Mouse (Mus musculus) neural tube, embryonic 12.5 days (tissue): ENCODE results near the gene Ptcd3. TPM values are rescaled to one million over a fixed set of nuclear protein-coding genes. Genes with fewer than 3 reads are reported as not detected.

Experiments
- ATAC-seq: fragments of 200-750 bp; cut with Nextera tagmentation; 2 replicates; pipeline ENCODE4 v1.8.0; 2017; ENCODE audit warnings: low read depth, mild to moderate bottlenecking, moderate TSS enrichment, moderate library complexity; ENCODE audit not compliant: low FRiP score
- H3K27ac ChIP-seq: fragments of 300-500 bp; sonication (generic); 2 replicates; pipeline ENCODE4 v1.5.1; 2016
- H3K27me3 ChIP-seq: fragments of 300-500 bp; sonication (generic); replicated peaks from 2 replicates; pipeline ENCODE4 v1.6.1; 2016; ENCODE audit warnings: mild to moderate bottlenecking
- H3K36me3 ChIP-seq: fragments of 300-500 bp; sonication (generic); 2 replicates; pipeline ENCODE4 v1.6.1; 2016; ENCODE audit warnings: mild to moderate bottlenecking
- H3K4me1 ChIP-seq: fragments of 300-500 bp; sonication (generic); 2 replicates; pipeline ENCODE4 v1.6.1; 2016
- H3K4me2 ChIP-seq: fragments of 300-500 bp; sonication (generic); replicated peaks from 2 replicates; pipeline ENCODE4 v1.6.1; 2016; ENCODE audit warnings: mild to moderate bottlenecking
- H3K4me3 ChIP-seq: fragments of 300-500 bp; sonication (generic); 2 replicates; pipeline ENCODE4 v1.5.1; 2016
- H3K9ac ChIP-seq: fragments of 300-500 bp; sonication (generic); 2 replicates; pipeline ENCODE4 v1.6.1; 2016; ENCODE audit warnings: mild to moderate bottlenecking
- H3K9me3 ChIP-seq: fragments of 300-500 bp; sonication (generic); 2 replicates; pipeline ENCODE4 v1.6.1; 2016; ENCODE audit warnings: mild to moderate bottlenecking
- WGBS: fragments of 180-500 bp; shearing (Covaris S2); methylation state at CpG from one replicate; pipeline ENCODE4 v1.1.7; 2016; 5-methylcytosine and 5-hydroxymethylcytosine counted together
- polyA plus RNA-seq: library from polyadenylated mRNA; unstranded; fragments of >200 nt; fragmentation: Nextera tagmentation; extraction: Ambion mirVana; gene quantifications from 2 replicates; pipeline ENCODE4 v1.2.1, GENCODE M21; 2016

The Ptcd3 gene
- 98.1 and 112 TPM in 2 replicates for polyA plus RNA-seq

DNA sequence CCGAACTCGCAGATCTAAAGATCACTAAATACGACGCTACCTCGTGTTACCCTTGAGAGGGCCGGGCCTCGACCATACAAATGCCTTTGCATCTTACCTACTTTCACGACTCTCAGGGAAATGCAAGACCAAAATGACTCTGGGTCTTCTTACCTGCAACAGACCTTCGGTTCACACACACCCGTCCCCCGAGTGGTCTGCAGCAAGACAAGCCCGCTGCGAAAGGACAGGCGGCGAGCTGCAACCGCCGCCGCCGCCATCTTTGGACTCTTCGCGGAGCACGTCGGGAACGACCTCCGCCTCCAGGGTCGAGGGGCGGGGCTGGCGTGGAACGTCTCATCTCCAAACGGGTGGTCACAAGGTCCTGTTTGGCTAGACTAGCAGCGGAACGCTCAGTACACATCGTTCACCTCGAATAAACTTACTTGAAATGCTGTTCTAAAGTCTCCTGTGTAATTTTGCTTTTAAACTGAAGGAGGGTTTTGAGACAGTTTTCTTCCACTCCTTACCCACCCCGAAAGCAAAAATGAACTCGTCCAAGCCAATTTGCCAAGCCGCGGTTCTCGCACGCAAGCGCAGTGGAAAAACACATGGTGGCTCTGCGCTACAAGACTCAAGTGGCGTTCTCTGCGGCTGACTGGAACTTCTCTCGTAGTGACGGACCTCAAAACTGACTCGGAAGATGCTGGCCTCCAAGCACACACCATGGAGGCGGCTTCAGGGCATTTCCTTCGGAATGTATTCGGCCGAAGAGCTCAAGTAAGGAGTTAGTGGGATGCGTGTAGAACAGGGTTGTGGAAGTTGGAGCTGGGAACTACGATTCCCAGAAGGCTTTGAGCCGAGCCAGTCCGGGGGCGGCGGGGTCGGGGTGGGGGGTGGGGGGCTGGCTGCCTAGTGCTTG is at the start of gene Ptcd3, which contains the start of gene Polr1a:
Gene Ptcd3, minus strand, starts transcription at position 270 of the 901 bp plus-strand sequence.
Gene Polr1a, plus strand, starts transcription at position 573 of the 901 bp plus-strand sequence.
- Histone ChIP-seq H3K4me3 (peak within 1 kb of the TSS; percentile 75), H3K36me3 (peaks cover 28% of the 10 kb centered on the region), H3K9me3 (no peaks in the 10 kb centered on the region), H3K9ac (peak within 1 kb of the TSS; percentile 70), H3K27me3 (no peaks in the 10 kb centered on the region), H3K4me1 (peaks cover 11% of the 10 kb centered on the region; the same call in 1 of the 2 replicates), H3K4me2 (peak within 1 kb of the TSS; percentile 83), H3K27ac (no peak within 1 kb of the TSS)
- peak; percentile 94 for ATAC-seq
- under 1% methylated on average over 58 of the region's 58 CpGs for WGBS

DNA sequence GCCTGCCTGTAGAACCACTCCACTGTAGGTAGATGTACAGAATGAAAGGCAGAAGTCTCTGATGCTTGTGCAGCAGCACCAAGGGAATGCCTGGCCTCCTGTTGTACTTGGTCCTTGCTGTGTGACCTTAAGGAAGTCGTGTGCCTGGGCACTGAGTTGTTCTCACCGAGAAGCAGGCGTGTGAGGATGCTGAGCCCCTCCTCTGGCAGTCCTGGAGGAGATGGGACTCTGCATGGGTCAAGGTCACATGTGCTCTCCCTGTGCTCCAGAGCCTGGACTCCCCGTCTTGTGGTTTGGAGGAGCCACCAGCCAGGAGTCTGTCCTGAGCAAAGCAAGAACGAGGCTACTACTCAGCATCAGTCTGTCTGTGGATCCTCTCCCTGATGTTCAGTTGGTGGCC is 42.6 kb upstream of the Ptcd3 start:
- no peak for ATAC-seq
- Histone ChIP-seq H3K9ac (no peak overlapping the region), H3K36me3 (peaks cover 66% of the 10 kb centered on the region), H3K4me1 (no peaks in the 10 kb centered on the region), H3K9me3 (no peaks in the 10 kb centered on the region), H3K4me3 (no peak overlapping the region), H3K27ac (no peak overlapping the region), H3K4me2 (no peak overlapping the region), H3K27me3 (no peaks in the 10 kb centered on the region)
- WGBS, result 84% methylated on average over 5 of the region's 5 CpGs

DNA sequence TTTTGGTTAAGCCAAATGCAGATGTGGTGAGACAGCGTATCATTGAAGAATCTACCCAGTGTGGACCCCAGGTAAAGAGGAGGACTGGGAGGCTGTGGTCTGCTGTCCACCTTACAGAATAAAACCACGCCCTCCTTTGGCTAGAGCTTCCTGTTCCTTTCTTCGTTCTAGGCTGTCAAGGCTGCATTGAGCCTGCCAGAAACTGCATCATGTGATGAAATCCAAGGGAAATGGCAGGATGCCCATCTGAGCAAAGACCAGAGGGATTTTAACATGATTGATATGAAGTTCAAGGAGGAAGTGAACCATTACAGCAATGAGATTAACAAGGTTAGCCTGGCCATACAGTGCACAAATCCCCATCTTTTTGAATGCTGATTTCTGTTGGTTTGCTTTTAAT is 42.0 kb upstream of the Ptcd3 start:
- no peak overlapping the region for H3K4me3 ChIP-seq
- no peaks in the 10 kb centered on the region for H3K4me1 ChIP-seq
- no peak for ATAC-seq
- no peak overlapping the region for H3K9ac ChIP-seq
- no peaks in the 10 kb centered on the region for H3K27me3 ChIP-seq
- H3K36me3 ChIP-seq, result peaks cover 70% of the 10 kb centered on the region
- H3K27ac ChIP-seq, result no peak overlapping the region
- H3K9me3 ChIP-seq, result no peaks in the 10 kb centered on the region
- WGBS, result 90% methylated on average over 3 of the region's 3 CpGs
- H3K4me2 ChIP-seq, result no peak overlapping the region

DNA sequence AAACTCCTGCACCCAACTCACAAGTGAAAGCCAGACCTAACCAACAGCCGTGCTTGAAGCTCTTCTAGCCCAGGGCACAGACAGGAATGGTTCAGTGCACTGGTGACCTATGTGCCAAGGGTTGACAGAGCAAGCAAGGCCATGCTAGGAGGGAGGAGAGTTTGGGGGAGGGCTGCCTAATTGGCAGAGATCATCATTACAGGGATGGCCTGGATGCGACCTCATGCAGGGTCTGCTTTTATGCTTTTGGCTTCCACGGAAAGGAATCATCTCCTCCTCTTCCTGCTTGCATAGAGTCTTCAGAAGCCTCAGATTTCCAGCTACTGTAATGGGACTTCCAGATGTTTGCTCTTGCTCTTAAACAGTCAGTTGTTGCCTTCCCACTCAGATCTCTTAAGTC is 41.2 kb upstream of the Ptcd3 start:
- peaks cover 69% of the 10 kb centered on the region for H3K36me3 ChIP-seq
- WGBS, result 81% methylated on average over 3 of the region's 3 CpGs
- no peak overlapping the region for H3K9ac ChIP-seq
- H3K4me2 ChIP-seq, result no peak overlapping the region
- no peaks in the 10 kb centered on the region for H3K9me3 ChIP-seq
- no peaks in the 10 kb centered on the region for H3K4me1 ChIP-seq
- H3K27me3 ChIP-seq, result no peaks in the 10 kb centered on the region
- no peak for ATAC-seq
- H3K27ac ChIP-seq, result no peak overlapping the region
- no peak overlapping the region for H3K4me3 ChIP-seq

DNA sequence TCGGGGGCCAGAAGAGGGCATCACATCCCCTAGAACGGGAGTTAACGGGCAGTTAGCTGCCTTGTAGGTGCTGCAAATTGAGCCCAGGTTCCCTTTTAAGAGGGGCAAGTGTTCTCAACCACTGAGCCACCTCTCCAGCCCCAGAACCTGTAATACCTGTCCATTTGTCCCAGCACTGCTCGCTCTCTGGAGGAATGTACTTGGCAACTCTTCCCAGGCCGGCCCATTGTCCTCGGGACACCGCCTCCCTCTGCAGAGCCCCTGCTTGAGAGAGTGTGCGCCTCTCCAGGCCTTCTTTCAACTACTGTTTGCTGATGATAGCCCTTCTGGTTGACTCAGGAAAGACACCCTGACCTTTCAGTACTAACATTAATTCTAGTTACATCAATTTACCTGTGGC is 37.6 kb upstream of the Ptcd3 start:
- Histone ChIP-seq H3K27ac (no peak overlapping the region), H3K27me3 (no peaks in the 10 kb centered on the region), H3K4me3 (no peak overlapping the region), H3K9ac (no peak overlapping the region), H3K4me1 (no peaks in the 10 kb centered on the region), H3K9me3 (no peaks in the 10 kb centered on the region), H3K36me3 (peaks cover 52% of the 10 kb centered on the region), H3K4me2 (no peak overlapping the region)
- 96% methylated on average over 8 of the region's 8 CpGs for whole genome bisulfite sequencing
- no peak for ATAC-seq

DNA sequence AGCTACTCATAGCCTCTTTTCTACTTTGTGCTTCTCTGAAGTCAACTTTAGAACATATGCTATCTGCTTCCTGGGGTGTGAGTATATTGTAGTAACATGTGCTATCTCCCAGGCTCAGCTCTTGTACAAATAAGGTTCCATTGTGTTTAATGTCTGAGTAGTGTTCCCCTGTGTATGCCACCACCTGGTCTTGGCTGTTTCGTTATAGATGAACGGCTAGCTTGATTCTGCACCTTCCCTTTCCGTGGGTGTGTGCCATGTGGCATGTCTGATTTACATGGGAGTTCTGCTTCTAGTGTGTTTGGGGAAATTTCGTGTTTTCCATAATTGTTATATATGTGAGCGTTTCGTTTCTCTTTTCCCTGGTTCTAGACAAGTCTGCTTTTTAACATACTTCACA is 36.6 kb upstream of the Ptcd3 start:
- H3K4me2 ChIP-seq, result no peak overlapping the region
- no peak overlapping the region for H3K9ac ChIP-seq
- H3K9me3 ChIP-seq, result no peaks in the 10 kb centered on the region
- H3K4me3 ChIP-seq, result no peak overlapping the region
- H3K27ac ChIP-seq, result no peak overlapping the region
- no peak for ATAC-seq
- no peaks in the 10 kb centered on the region for H3K4me1 ChIP-seq
- WGBS, result 91% methylated on average over 6 of the region's 6 CpGs
- no peaks in the 10 kb centered on the region for H3K27me3 ChIP-seq
- peaks cover 52% of the 10 kb centered on the region for H3K36me3 ChIP-seq

DNA sequence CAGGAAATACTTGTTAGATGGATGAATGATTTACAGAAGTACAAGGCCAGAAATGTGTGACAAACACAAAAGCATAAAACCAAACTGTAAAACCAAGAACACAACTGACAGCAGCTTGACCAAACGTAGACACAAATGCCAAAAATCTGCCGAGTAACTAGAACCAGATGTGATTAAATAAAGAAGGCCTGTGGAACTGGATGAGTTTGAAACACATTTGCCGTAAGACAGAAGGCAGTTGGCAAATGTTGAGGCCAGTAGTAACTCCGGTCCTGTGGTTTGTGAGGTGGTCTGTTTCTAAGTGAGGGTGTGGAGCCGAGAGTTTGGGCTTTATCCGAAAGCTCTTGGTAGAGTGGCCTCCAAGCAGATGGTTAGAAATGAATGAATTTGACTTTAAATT is 32.4 kb upstream of the Ptcd3 start:
- ATAC-seq, result no peak
- no peak overlapping the region for H3K4me2 ChIP-seq
- H3K36me3 ChIP-seq, result peaks cover 53% of the 10 kb centered on the region
- WGBS, result 84% methylated on average over 6 of the region's 6 CpGs
- no peak overlapping the region for H3K9ac ChIP-seq
- H3K9me3 ChIP-seq, result no peaks in the 10 kb centered on the region
- H3K4me1 ChIP-seq, result no peaks in the 10 kb centered on the region
- H3K27me3 ChIP-seq, result no peaks in the 10 kb centered on the region
- no peak overlapping the region for H3K4me3 ChIP-seq
- H3K27ac ChIP-seq, result no peak overlapping the region

DNA sequence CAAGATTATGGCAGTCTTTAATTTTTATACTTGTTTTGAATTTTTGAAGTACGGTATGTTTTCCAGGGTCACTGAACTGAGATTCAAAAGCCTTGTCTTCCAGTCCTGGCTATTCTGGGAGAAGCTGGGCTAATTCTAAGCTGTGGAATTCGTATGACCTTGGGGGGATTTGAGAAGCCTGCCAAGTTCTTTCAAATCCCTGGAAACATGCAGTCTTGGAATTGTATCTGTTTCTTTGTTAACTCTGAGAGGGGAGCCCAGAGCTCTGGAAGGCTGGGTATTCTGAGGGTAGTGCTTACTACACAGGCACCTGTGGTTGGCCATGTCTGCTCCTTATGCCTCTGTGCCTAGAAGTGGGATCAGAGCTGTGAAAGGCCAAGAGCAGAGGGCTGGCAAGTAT is 27.2 kb upstream of the Ptcd3 start:
- 89% methylated on average over 2 of the region's 2 CpGs for WGBS
- Histone ChIP-seq H3K36me3 (peaks cover 66% of the 10 kb centered on the region), H3K4me3 (no peak overlapping the region), H3K4me1 (no peaks in the 10 kb centered on the region), H3K27ac (no peak overlapping the region), H3K9ac (no peak overlapping the region), H3K4me2 (no peak overlapping the region), H3K27me3 (no peaks in the 10 kb centered on the region), H3K9me3 (no peaks in the 10 kb centered on the region)
- no peak for ATAC-seq

DNA sequence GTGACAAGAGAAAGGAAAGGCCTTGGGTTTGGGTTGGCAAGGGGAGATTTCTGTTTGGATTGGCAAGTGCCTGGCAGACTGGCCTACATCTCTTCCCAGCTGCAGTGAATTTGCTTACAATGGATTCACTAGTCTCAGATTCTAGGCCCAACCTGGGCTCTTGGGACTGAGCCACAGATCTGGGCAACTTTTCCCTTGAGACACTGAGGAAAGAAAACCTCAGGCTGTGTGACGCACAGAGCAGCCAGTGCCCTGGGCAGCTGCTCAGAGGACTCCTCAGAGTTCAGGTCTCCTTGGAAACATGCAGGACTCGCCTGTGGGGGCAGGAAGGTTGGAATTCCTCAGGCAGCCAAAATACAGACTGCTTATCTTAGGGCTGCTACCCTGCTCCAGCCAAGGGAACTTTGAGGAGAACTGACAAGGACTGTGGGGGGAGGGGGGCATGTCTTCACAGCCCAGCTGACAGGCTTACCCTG is 25.6 kb upstream of the Ptcd3 start:
- no peak overlapping the region for H3K4me3 ChIP-seq
- WGBS, result 61% methylated on average over 2 of the region's 2 CpGs
- H3K27ac ChIP-seq, result no peak overlapping the region
- no peaks in the 10 kb centered on the region for H3K4me1 ChIP-seq
- no peaks in the 10 kb centered on the region for H3K9me3 ChIP-seq
- ATAC-seq, result no peak
- H3K4me2 ChIP-seq, result no peak overlapping the region
- H3K27me3 ChIP-seq, result no peaks in the 10 kb centered on the region
- H3K36me3 ChIP-seq, result peaks cover 73% of the 10 kb centered on the region
- H3K9ac ChIP-seq, result no peak overlapping the region

DNA sequence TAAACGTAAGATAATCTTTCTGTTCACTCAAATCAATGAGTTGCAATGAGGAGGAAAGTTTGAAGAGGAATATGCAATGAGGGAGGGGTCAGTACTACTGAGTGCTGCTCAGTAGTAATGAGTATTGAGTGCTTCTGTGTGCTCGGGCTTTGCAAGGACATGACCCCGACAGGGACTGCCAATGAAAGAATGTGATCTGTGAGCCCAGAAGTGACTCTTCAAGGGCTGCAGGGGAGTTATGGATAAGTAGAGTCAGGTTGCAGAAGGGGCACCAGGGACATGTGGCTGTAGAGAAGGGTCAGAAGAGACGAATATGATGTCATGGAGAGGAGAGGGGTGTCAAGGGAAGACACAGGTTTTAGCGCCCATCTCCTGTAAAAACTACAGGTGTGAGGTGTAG is 23.8 kb upstream of the Ptcd3 start:
- Histone ChIP-seq H3K4me3 (no peak overlapping the region), H3K4me2 (no peak overlapping the region), H3K36me3 (peaks cover 66% of the 10 kb centered on the region), H3K9ac (no peak overlapping the region), H3K27me3 (no peaks in the 10 kb centered on the region), H3K4me1 (no peaks in the 10 kb centered on the region), H3K27ac (no peak overlapping the region), H3K9me3 (no peaks in the 10 kb centered on the region)
- WGBS, result 89% methylated on average over 5 of the region's 5 CpGs
- ATAC-seq, result no peak

DNA sequence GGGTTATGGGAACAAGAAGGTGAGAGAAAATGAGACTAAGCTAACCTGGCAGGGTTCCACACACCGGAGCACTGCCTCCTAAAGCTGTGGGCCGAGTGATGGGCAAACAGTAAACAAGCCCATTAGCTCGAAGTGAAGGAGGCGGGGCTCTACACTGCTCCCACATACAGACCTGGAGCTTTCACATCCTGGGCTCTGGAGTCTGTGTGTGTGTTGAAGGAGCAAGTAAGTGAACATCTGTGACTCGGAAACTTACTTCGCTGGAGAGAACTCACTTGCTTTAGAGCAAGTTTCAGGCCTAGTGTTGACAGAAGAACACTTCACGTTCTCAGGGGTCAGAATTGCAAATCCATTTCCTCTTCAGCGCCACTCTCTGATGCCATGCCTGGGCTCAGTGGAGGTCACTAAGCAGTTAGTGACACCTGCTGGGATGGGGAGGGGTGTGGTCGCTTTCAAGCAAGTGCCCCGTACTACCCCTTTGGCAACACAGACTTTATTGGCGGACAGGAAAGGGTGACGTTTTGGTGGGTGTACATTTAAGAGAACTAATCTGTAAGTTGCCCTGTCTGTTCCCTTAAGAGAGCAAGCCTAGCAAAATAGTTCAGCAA is 22.4 kb upstream of the Ptcd3 start:
- no peaks in the 10 kb centered on the region for H3K27me3 ChIP-seq
- H3K9me3 ChIP-seq, result no peaks in the 10 kb centered on the region
- no peak overlapping the region for H3K9ac ChIP-seq
- H3K36me3 ChIP-seq, result peaks cover 60% of the 10 kb centered on the region
- H3K4me3 ChIP-seq, result no peak overlapping the region
- H3K27ac ChIP-seq, result no peak overlapping the region
- ATAC-seq, result no peak
- WGBS, result 87% methylated on average over 12 of the region's 12 CpGs
- no peak overlapping the region for H3K4me2 ChIP-seq
- no peaks in the 10 kb centered on the region for H3K4me1 ChIP-seq

DNA sequence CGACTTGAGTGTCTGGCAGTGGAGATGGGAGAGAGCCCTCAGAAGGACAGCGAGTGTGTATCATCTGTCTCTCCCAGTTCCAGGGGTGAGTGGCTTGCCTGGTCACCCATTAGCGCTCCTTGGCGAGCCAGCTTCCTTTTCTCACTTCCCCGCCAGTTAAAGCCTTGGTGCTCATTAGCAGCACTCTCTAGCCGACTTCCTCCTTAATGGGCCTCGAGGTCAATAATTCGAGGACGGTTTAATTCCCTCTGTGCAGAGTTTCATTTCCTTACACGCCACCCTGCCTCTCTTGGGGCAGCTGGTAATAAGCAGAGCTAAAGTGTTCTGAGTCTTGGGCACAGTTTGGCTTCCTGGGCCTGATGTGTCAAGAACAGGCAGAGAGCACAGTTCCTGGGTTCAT is 21.5 kb upstream of the Ptcd3 start:
- Histone ChIP-seq H3K36me3 (peaks cover 65% of the 10 kb centered on the region), H3K4me3 (no peak overlapping the region), H3K27ac (no peak overlapping the region), H3K9ac (no peak overlapping the region), H3K27me3 (no peaks in the 10 kb centered on the region), H3K4me2 (no peak overlapping the region), H3K4me1 (no peaks in the 10 kb centered on the region), H3K9me3 (no peaks in the 10 kb centered on the region)
- ATAC-seq, result no peak
- 87% methylated on average over 10 of the region's 10 CpGs for WGBS
